8 mouse cellular contexts compared by ENCODE assay signal in the genomic region with DNA sequence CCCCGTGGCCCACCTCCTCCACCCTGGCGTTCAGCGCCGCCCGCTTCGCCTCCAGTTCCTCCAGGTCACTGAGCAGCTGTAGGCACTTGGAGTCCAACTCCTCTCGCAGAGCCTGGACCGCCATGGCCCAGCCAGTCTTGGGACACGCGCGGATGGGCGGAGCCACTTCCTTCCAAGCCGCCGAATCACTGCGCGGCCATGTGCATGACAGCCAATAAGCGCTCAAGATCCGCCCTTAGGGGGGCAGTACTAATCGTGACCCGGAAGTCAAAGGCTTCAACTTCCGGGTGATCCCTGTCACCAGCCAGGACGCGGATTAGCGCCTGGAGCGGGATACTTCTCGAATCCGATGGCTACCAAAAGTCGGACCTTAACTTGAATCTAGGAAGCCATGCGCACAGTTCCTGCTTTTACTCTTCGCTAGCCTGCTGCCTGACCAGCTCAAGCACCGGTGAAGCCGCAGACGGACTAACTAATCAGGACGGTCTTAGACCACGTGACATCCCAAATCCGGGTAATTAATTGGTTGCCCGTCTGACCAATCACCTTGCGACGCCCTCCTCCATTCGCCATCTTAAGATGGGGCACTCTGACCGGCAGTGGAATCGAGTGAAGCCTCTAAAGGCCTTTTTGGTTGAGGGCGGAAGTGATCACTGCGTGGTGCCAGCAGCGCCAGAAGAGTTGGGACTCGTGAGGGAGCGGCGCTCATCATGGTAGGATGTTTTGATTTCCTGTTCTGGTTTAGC. TPM values are rescaled to one million over a fixed set of nuclear protein-coding genes. Genes with fewer than 3 reads are reported as not detected.
DNase-seq lines count a peak whose midpoint lies in the region; ATAC-seq lines count a peak whose summit lies in the region.

A gene (minus strand): TSS at position 458 of the 746 bp plus-strand sequence.
A gene (plus strand): TSS at position 637 of the 746 bp plus-strand sequence.

- peak; percentile 82 for ATAC-seq in megakaryocyte progenitor cell, adult 5-6 weeks (replicated peaks; ENCODE audit: poor library complexity)

- DNase-seq in adipocyte (ENCODE audit: low spot score), result peak; percentile 99
- peak; percentile 99 for DNase-seq in embryo, embryonic 10 days (ENCODE audit: low spot score)
- DNase-seq in gastrocnemius, postnatal 10 days, result peak; percentile 91
- peak; percentile 99 for DNase-seq in induced T-regulatory cell, adult 2 months (ENCODE audit: low read depth)
- peak; percentile 95 to 97 for DNase-seq in left cerebral cortex, adult 9 months (ENCODE audit: low spot score in 2 of 2)
- DNase-seq in right cerebral cortex, postnatal 14 days, result peak; percentile 95
- peak; percentile 90 to 95 for DNase-seq in urinary bladder, postnatal 36 days (ENCODE audit: low spot score in 2 of 2)

RNA-seq across cellular contexts. Expression of the first gene that starts in this region (rescaled TPM):
- 10 to 100 TPM; 15.2 to 15.4 TPM for total RNA-seq in gastrocnemius, postnatal 10 days (2021)
- total RNA-seq in megakaryocyte progenitor cell, adult 5-6 weeks (2015), result 52.4 and 54.5 TPM in 2 replicates
- total RNA-seq in megakaryocyte progenitor cell, adult 5-6 weeks (2017), result 65.5 and 65.9 TPM in 2 replicates

RNA-seq across cellular contexts. Expression of the second gene that starts in this region (rescaled TPM):
- total RNA-seq in gastrocnemius, postnatal 10 days (2021), result 10 to 100 TPM; 19.0 to 20.6 TPM
- total RNA-seq in megakaryocyte progenitor cell, adult 5-6 weeks (2015), result 53.6 and 69.7 TPM in 2 replicates
- 29.5 and 32.1 TPM in 2 replicates for total RNA-seq in megakaryocyte progenitor cell, adult 5-6 weeks (2017)

Comparison
In these comparisons a context has a peak if more than half of its experiments do, and no peak if none do; other contexts are left out.
1. Peak in every context shown above with its lines: DNase-seq and ATAC-seq.